Mouse (Mus musculus) liver, embryonic 14.5 days (tissue): ENCODE measurements at regions not wholly inside any gene's neighbourhood (a gene's known extent, or its start where the extent isn't known, plus 50 kb on each side); places are given as distances from the start of the nearest gene placed in this dataset.

Source experiments
- CTCF ChIP-seq: IDR thresholded peaks from 2 replicates; pipeline ENCODE4 v1.5.1; 2016; ENCODE audit warnings: antibody characterized with exemption, low read depth, control low read depth
- EP300 ChIP-seq: IDR thresholded peaks from 2 replicates; pipeline ENCODE4 v1.6.1; 2016; ENCODE audit warnings: antibody characterized with exemption, low read depth

DNA sequence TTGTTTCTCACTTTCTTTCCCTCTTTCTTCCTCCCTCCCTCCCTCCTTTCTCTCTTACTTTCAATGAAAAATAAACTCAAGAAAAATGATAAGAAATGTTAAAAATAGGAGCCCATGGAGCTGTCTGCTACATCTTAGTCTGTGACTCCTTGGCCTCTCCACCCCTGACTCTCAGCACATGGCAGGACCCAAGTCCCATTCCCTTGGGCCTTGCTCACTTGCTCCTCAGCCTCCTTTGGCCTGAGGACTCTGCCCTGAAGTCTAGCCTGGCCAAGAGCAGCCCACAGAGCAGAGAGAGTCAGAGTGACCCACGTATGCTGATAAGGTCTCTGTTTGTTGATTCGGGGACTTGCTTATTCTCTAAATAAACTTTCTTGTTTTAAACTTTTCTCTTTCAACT is 73.7 kb upstream of the Adra1d start:
- TF ChIP-seq CTCF (no peak), EP300 (no peak)
